Mouse (Mus musculus) embryonic facial prominence, embryonic 14.5 days (tissue): ENCODE measurements around the gene Prkd3. TPM values are rescaled to one million over a fixed set of nuclear protein-coding genes. Genes with fewer than 3 reads are reported as not detected.
A peak's percentile ranks its signal among the peaks of the same experiment; 100 is the strongest.

ENCODE experiments used
- ATAC-seq: fragments of 200-750 bp; cut with Nextera tagmentation; 2 replicates; pipeline ENCODE4 v1.8.0; 2017; ENCODE audit warnings: low read depth, moderate number of reproducible peaks, moderate TSS enrichment
- DNase-seq: peaks from one replicate; pipeline ENCODE4 v3.0.0-alpha.2; 2015; ENCODE audit warnings: low spot score
- H3K27ac ChIP-seq: fragments of 300-500 bp; sonication (generic); replicated peaks from 2 replicates; pipeline ENCODE4 v1.5.1; 2014; ENCODE audit warnings: low read depth, mild to moderate bottlenecking, low read length, moderate library complexity
- H3K27me3 ChIP-seq: fragments of 300-500 bp; sonication (generic); replicated peaks from 2 replicates; pipeline ENCODE4 v1.6.1; 2014; ENCODE audit warnings: low read length; ENCODE audit not compliant: control insufficient read depth, insufficient read depth
- H3K36me3 ChIP-seq: fragments of 300-500 bp; sonication (generic); 2 replicates; pipeline ENCODE4 v1.6.1; 2014; ENCODE audit warnings: low read length, mixed read lengths; ENCODE audit not compliant: control insufficient read depth, insufficient read depth
- H3K4me1 ChIP-seq: fragments of 300-500 bp; sonication (generic); 2 replicates; pipeline ENCODE4 v1.6.1; 2014; ENCODE audit warnings: antibody characterized with exemption, low read length; ENCODE audit not compliant: control insufficient read depth, insufficient read depth
- H3K4me2 ChIP-seq: fragments of 300-500 bp; sonication (generic); 2 replicates; pipeline ENCODE4 v1.6.1; 2014; ENCODE audit warnings: low read depth, mild to moderate bottlenecking, low read length, moderate library complexity, mixed read lengths
- H3K4me3 ChIP-seq: fragments of 300-500 bp; sonication (generic); 2 replicates; pipeline ENCODE4 v1.5.1; 2014; ENCODE audit warnings: low read depth, mild to moderate bottlenecking, low read length
- H3K9ac ChIP-seq: fragments of 300-500 bp; sonication (generic); 2 replicates; pipeline ENCODE4 v1.6.1; 2014; ENCODE audit warnings: low read depth, mild to moderate bottlenecking, low read length, moderate library complexity, mixed read lengths
- H3K9me3 ChIP-seq: fragments of 300-500 bp; sonication (generic); 2 replicates; pipeline ENCODE4 v1.6.1; 2016; ENCODE audit warnings: low read length; ENCODE audit not compliant: control insufficient read depth
- WGBS: fragments of 180-500 bp; shearing (Covaris S2); extraction: QIAGEN DNeasy Blood & Tissue Kit; methylation state at CpG from one replicate; pipeline ENCODE4 v1.1.7; 2014; 5-methylcytosine and 5-hydroxymethylcytosine counted together
- polyA plus RNA-seq: library from polyadenylated mRNA; unstranded; fragments of >200 nt; fragmentation: Nextera tagmentation; extraction: Ambion mirVana; gene quantifications from 2 replicates; pipeline ENCODE4 v1.2.1, GENCODE M21; 2014

The Prkd3 gene
- polyA plus RNA-seq, 1 experiment from 2014 or later, result 42.3 TPM

DNA sequence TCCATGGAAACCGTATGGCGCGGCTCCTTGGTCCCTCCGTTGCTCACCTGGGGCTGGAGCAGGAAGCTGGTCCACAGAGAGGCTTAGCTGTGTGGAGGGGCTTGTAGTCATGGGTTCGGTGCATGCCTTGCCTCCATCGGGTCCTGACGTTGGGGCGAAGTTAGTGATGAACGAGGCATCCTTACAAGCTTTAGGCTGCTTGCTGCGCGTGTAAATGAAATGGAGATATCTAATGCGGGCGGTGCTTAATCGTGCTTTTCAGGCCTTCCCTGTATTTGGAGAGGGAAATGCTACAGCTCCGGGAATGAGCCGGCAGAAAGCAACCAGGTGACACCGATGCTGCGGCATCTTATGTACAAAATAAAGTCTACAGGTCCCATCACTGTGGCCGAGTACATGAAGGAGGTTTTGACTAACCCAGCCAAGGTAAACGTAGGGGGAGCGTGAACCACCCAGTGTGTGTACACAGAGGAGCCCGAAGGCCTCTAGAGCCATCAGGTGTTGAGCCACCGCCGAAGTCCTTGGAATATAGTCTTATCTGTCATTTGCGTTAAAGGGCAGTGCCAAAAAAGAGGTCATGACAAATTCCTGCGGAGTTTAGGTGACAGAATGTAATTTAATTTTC is 83.3 kb downstream of the Prkd3 start:
- peak overlapping the region; percentile 73 for H3K4me3 ChIP-seq
- H3K4me2 ChIP-seq, result peak overlapping the region; percentile 65
- no peaks in the 10 kb centered on the region for H3K27me3 ChIP-seq
- no peaks in the 10 kb centered on the region for H3K9me3 ChIP-seq
- WGBS, result 7% methylated on average over 26 of the region's 26 CpGs
- DNase-seq, result no peak
- ATAC-seq, result peak; percentile 16
- H3K4me1 ChIP-seq, result peaks cover 12% of the 10 kb centered on the region
- peaks cover 56% of the 10 kb centered on the region for H3K36me3 ChIP-seq
- H3K9ac ChIP-seq, result peak overlapping the region; percentile 75
- no peak overlapping the region; the same call in 1 of the 2 replicates for H3K27ac ChIP-seq

DNA sequence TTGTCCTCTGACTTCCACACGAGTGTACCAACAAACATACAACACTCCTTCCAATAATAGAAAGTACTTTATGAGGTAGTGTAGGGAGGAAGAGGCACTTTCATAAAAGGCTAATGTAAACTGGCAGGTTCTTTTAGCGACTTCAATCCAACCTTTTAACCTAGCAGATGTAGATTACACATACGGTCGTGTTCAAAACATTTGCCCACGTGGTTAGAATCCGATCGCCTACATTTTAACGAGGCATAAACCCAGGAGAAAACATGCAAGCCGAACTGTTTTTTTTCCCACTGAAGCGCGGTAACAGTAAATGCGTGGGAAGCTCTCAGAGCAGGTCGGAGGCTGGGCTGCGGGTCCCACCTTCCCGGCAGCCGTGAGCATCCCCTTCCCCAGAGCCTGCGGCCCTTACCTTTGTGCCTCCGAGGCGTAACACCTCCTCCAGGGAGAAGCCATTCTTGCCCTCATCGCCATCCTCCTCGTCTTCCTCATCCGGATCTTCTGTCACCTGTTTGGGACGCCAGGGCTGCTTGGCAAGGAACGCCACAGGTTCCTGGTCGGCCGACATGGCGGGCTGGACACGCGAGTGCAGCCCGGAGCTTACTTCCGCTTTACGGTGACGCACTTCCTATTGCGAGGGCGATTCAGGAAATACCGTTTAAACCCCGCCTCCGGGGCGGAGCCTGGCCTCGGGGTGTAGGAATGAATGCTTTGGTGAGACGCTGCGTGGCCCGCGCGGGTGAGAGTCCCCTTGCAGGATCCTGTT is 84.0 kb downstream of the Prkd3 start, which contains the start of the genes Cebpz and Ndufaf7:
Gene Cebpz (minus strand): TSS at position 601 of the 763 bp plus-strand sequence.
Gene Ndufaf7 (plus strand): TSS at position 671 of the 763 bp plus-strand sequence.
- ATAC-seq (peak; percentile 99), DNase-seq (peak; percentile 99)
- no peaks in the 10 kb centered on the region for H3K9me3 ChIP-seq
- H3K36me3 ChIP-seq, result peaks cover 56% of the 10 kb centered on the region
- no peak within 1 kb of the TSS; the same call in 1 of the 2 replicates for H3K27ac ChIP-seq
- peak within 1 kb of the TSS; percentile 65 for H3K4me2 ChIP-seq
- peak within 1 kb of the TSS; percentile 73 for H3K4me3 ChIP-seq
- WGBS, result under 1% methylated on average over 45 of the region's 45 CpGs
- H3K4me1 ChIP-seq, result peaks cover 12% of the 10 kb centered on the region
- peak within 1 kb of the TSS; percentile 75 for H3K9ac ChIP-seq
- no peaks in the 10 kb centered on the region for H3K27me3 ChIP-seq

- WGBS, result 79% methylated on average over 2 of the region's 2 CpGs
- H3K9ac ChIP-seq, result peak overlapping the region; percentile 75
- H3K36me3 ChIP-seq, result peaks cover 60% of the 10 kb centered on the region
- peak overlapping the region; percentile 65 for H3K4me2 ChIP-seq
- peak overlapping the region; percentile 73 for H3K4me3 ChIP-seq
- no peaks in the 10 kb centered on the region for H3K27me3 ChIP-seq
- H3K27ac ChIP-seq, result no peak overlapping the region
- H3K4me1 ChIP-seq, result peaks cover 12% of the 10 kb centered on the region
- ATAC-seq (no peak), DNase-seq (no peak)
- H3K9me3 ChIP-seq, result no peaks in the 10 kb centered on the region
Measured at GRCm38 (mm10) chr17:78935857-78936256, 84.8 kb downstream of the Prkd3 start.

DNA sequence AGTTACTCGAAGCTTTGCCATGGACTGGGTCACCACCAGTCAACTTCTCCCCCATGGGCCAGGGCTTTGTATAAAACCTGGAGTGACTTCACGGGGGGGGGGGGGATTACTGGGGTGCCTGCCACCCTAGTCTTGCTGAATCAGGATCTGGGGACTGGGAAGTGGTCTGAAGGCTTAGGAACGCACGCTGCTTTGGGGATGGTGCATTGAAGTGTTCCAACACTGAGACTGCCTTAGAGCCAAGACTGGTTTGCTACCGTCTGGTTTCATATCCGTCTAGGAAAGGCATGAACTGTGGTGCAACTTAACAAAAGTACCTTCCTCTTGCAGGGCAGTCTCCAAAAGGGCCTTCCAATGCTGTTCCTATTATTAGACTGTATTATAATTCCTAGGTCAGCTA is 102.9 kb downstream of the Prkd3 start:
- H3K27ac ChIP-seq, result no peak overlapping the region
- peak overlapping the region; percentile 64 for H3K4me2 ChIP-seq
- no peaks in the 10 kb centered on the region for H3K27me3 ChIP-seq
- H3K9ac ChIP-seq, result peak overlapping the region; percentile 79
- no peak for DNase-seq
- H3K4me3 ChIP-seq, result peak overlapping the region; percentile 62; the same call in 1 of the 2 replicates
- peaks cover 10% of the 10 kb centered on the region for H3K4me1 ChIP-seq
- H3K9me3 ChIP-seq, result no peaks in the 10 kb centered on the region
- no peak for ATAC-seq
- peaks cover 39% of the 10 kb centered on the region for H3K36me3 ChIP-seq
- WGBS, result 38% methylated on average over 6 of the region's 6 CpGs

- peak overlapping the region; percentile 64 for H3K4me2 ChIP-seq
- H3K27ac ChIP-seq, result peak overlapping the region; percentile 62
- DNase-seq (no peak), ATAC-seq (0 out of 2 replicates have a peak, but pooled peaks have one; percentile 10)
- no peaks in the 10 kb centered on the region for H3K27me3 ChIP-seq
- H3K4me3 ChIP-seq, result peak overlapping the region; percentile 62
- peaks cover 10% of the 10 kb centered on the region for H3K4me1 ChIP-seq
- H3K9ac ChIP-seq, result peak overlapping the region; percentile 79
- no peaks in the 10 kb centered on the region for H3K9me3 ChIP-seq
- peaks cover 31% of the 10 kb centered on the region for H3K36me3 ChIP-seq
- WGBS, result 2% methylated on average over 11 of the region's 11 CpGs
Measured at GRCm38 (mm10) chr17:78916899-78917298, 103.7 kb downstream of the Prkd3 start.

DNA sequence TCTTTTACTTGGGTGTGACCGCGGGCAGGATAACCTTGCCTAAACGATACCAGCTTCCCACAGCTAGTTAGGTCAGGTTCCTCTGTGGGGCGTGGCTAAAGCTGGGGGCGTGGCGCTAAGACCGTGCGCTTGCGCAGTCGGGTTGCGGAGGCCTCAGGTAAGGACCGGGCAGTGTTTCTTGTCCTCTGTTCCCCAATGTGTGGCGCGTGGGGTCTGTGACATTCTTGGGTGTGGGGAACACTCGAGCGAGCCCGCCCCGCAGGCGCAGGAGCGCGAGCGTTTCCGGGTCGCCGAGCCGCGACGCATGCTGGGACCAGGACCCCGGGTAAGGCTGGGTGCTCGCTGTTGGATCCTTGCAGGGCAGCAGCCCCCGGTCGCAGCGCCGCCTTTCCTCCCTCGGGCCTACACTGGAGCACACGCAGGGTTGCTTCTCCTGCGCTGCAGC is 104.2 kb downstream of the Prkd3 start, which contains the start of gene Cebpzos:
Gene Cebpzos (plus strand): TSS at position 132 of the 445 bp plus-strand sequence.
- WGBS, result 0% methylated on average over 32 of the region's 37 CpGs
- H3K4me2 ChIP-seq, result peak within 1 kb of the TSS; percentile 64
- DNase-seq, result peak; percentile 92
- H3K4me1 ChIP-seq, result peaks cover 10% of the 10 kb centered on the region
- H3K27ac ChIP-seq, result peak within 1 kb of the TSS; percentile 62
- ATAC-seq, result peak; percentile 93
- H3K4me3 ChIP-seq, result peak within 1 kb of the TSS; percentile 62
- no peaks in the 10 kb centered on the region for H3K9me3 ChIP-seq
- no peaks in the 10 kb centered on the region for H3K27me3 ChIP-seq
- peak within 1 kb of the TSS; percentile 79 for H3K9ac ChIP-seq
- peaks cover 26% of the 10 kb centered on the region for H3K36me3 ChIP-seq

DNA sequence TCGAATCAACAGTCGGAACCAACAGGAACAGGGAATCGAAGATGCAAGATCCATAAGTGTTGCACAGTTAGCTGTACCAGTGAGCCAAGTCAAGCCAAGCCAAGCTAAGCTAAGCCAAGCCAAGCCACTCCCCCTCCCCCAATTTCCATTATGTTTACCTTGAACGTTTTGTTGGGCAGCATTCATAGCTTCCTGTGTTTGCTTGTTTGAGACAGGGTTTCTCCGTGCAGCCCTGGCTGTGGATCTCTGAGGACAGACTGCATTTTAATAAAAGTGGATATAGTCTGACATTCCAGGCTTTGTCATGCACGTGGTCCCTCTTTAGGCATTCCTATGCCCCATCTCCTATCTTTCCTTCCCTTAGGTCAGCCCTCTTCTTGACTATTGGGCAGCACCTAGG is 104.8 kb downstream of the Prkd3 start:
- ATAC-seq (peak; percentile 1; the same call in 1 of the 2 replicates), DNase-seq (peak; percentile 28)
- 54% methylated on average over 6 of the region's 6 CpGs for WGBS
- Histone ChIP-seq H3K4me3 (peak overlapping the region; percentile 62), H3K4me1 (peaks cover 10% of the 10 kb centered on the region), H3K4me2 (peak overlapping the region; percentile 64), H3K27ac (peak overlapping the region; percentile 62), H3K9ac (peak overlapping the region; percentile 79), H3K27me3 (no peaks in the 10 kb centered on the region), H3K9me3 (no peaks in the 10 kb centered on the region), H3K36me3 (peaks cover 21% of the 10 kb centered on the region)

DNA sequence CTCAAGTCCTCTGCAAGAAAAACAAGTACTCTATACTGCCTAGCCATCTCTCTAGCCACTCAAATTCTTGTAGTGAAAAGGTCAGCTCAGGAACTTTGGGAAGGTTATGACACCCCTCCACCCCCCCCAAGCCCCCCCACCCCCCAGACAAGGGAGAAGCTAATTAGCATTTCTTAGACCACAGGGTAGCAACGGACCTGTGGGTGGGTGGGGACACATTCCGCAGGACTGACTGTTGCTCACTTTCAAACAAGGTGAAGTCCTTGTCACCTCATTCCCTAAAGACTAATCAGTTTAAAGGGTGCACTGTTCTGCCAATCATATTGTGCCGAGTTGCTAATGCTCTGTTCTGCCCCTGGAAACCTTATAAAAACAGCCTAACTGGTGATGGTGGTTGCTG is 106.7 kb downstream of the Prkd3 start:
- DNase-seq (no peak), ATAC-seq (no peak)
- Histone ChIP-seq H3K4me2 (no peak overlapping the region), H3K9me3 (no peaks in the 10 kb centered on the region), H3K27ac (no peak overlapping the region), H3K36me3 (peaks cover 5% of the 10 kb centered on the region; the same call in 1 of the 2 replicates), H3K27me3 (no peaks in the 10 kb centered on the region), H3K4me1 (peaks cover 10% of the 10 kb centered on the region), H3K9ac (no peak overlapping the region), H3K4me3 (no peak overlapping the region)
- WGBS, result 79% methylated on average over 3 of the region's 3 CpGs
